Mouse (Mus musculus) MEL (cell line): Measurements from ENCODE around the gene Tmem108. TPM values are rescaled to one million over a fixed set of nuclear protein-coding genes. Genes with fewer than 3 reads are reported as not detected.

Experiments used
- DNase-seq: peaks from one replicate; pipeline ENCODE4 v3.0.0; 2011; ENCODE audit warnings: low read depth, low spot score
- H3K27ac ChIP-seq: 2 replicates; pipeline ENCODE4 v1.5.1; 2012; ENCODE audit warnings: low read depth, mild to moderate bottlenecking, control low read depth, low read length, moderate library complexity; ENCODE audit not compliant: control insufficient read depth
- H3K27me3 ChIP-seq, 2 experiments: fragments of 150-350 bp in 1 of 2; sonication (generic) in 1 of 2; 2 replicates each; pipeline ENCODE4 v1.6.1; 2012; ENCODE audit warnings: low read length in 2 of 2, mild to moderate bottlenecking in 2 of 2, improper control_type of control experiment in 1 of 2, moderate library complexity in 1 of 2; ENCODE audit not compliant: insufficient read depth in 2 of 2, control insufficient read depth in 1 of 2
- H3K36me3 ChIP-seq, 2 experiments: 2 replicates each; pipeline ENCODE4 v1.6.1; 2012 to 2014; ENCODE audit warnings: low read length in 2 of 2, improper control_type of control experiment in 1 of 2, inconsistent platforms in 1 of 2, mild to moderate bottlenecking in 1 of 2; ENCODE audit not compliant: insufficient read depth in 2 of 2, control insufficient read depth in 1 of 2
- H3K4me1 ChIP-seq, 2 experiments: fragments of 150-350 bp in 1 of 2; sonication (generic) in 1 of 2; 2 replicates each; pipeline ENCODE4 v1.6.1; 2012; ENCODE audit warnings: low read length in 2 of 2, improper control_type of control experiment in 1 of 2, mild to moderate bottlenecking in 1 of 2; ENCODE audit not compliant: insufficient read depth in 2 of 2, control insufficient read depth in 1 of 2
- H3K4me3 ChIP-seq, 2 experiments: fragments of 150-350 bp in 1 of 2; sonication (generic) in 1 of 2; 2 replicates each; pipeline ENCODE4 v1.5.1; 2012; ENCODE audit warnings: low read depth in 2 of 2, low read length in 2 of 2, mild to moderate bottlenecking in 2 of 2, moderate library complexity in 2 of 2, control low read depth in 1 of 2, improper control_type of control experiment in 1 of 2; ENCODE audit not compliant: control insufficient read depth in 1 of 2, insufficient read depth in 1 of 2
- H3K79me2 ChIP-seq: 2 replicates; pipeline ENCODE4 v1.6.1; 2012; ENCODE audit warnings: mild to moderate bottlenecking, low read length, moderate library complexity; ENCODE audit not compliant: control insufficient read depth, poor library complexity, insufficient read depth
- H3K9ac ChIP-seq: 2 replicates; pipeline ENCODE4 v1.6.1; 2012; ENCODE audit warnings: low read depth, mild to moderate bottlenecking, control low read depth, low read length, moderate library complexity; ENCODE audit not compliant: control insufficient read depth, poor library complexity, severe bottlenecking
- H3K9me3 ChIP-seq: fragments of 150-350 bp; sonication (generic); replicated peaks from 2 replicates; pipeline ENCODE4 v1.6.1; 2012; ENCODE audit warnings: mild to moderate bottlenecking, low read length, improper control_type of control experiment, moderate library complexity; ENCODE audit not compliant: insufficient read depth
- CHD1 ChIP-seq: IDR thresholded peaks from 2 replicates; pipeline ENCODE4 v1.6.1; 2012; ENCODE audit warnings: low read depth, mild to moderate bottlenecking, inconsistent platforms, low read length, improper control_type of control experiment
- CTCF ChIP-seq, 3 experiments: IDR thresholded peaks in 2 of 3; conservative IDR thresholded peaks in 1 of 3; 2 replicates each; pipeline ENCODE4 v1.5.1; 2011 to 2012; ENCODE audit warnings: low read length in 3 of 3, low read depth in 2 of 3, mild to moderate bottlenecking in 2 of 3, improper control_type of control experiment in 1 of 3, inconsistent platforms in 1 of 3, mixed read lengths in 1 of 3, moderate library complexity in 1 of 3; ENCODE audit not compliant: control insufficient read depth in 1 of 3, insufficient read depth in 1 of 3, poor library complexity in 1 of 3, severe bottlenecking in 1 of 3
- E2F4 ChIP-seq: IDR thresholded peaks from 2 replicates; pipeline ENCODE4 v1.6.1; 2011; ENCODE audit warnings: low read depth, low read length, improper control_type of control experiment, borderline replicate concordance
- ELF1 ChIP-seq: IDR thresholded peaks from 2 replicates; pipeline ENCODE4 v1.6.1; 2014; ENCODE audit warnings: low read depth, mild to moderate bottlenecking, inconsistent platforms, low read length, improper control_type of control experiment, moderate library complexity
- EP300 ChIP-seq, 2 experiments: IDR thresholded peaks; 2 replicates each; pipeline ENCODE4 v1.6.1; 2011; ENCODE audit warnings: improper control_type of control experiment in 2 of 2, low read length in 2 of 2, low read depth in 1 of 2, mild to moderate bottlenecking in 1 of 2
- GABPA ChIP-seq: IDR thresholded peaks from 2 replicates; pipeline ENCODE4 v1.6.1; 2012; ENCODE audit warnings: low read depth, mild to moderate bottlenecking, inconsistent platforms, low read length, improper control_type of control experiment, moderate library complexity
- JUND ChIP-seq: IDR thresholded peaks from 2 replicates; pipeline ENCODE4 v1.6.1; 2011; ENCODE audit warnings: low read depth, mild to moderate bottlenecking, improper control_type of control experiment, low read length
- KAT2A ChIP-seq: conservative IDR thresholded peaks from 2 replicates; pipeline ENCODE4 v1.6.1; 2012; ENCODE audit warnings: low read depth, low read length, improper control_type of control experiment, inconsistent platforms
- MAX ChIP-seq: IDR thresholded peaks from 2 replicates; pipeline ENCODE4 v1.6.1; 2011; ENCODE audit warnings: low read length, improper control_type of control experiment
- MEF2A ChIP-seq: IDR thresholded peaks from 2 replicates; pipeline ENCODE4 v1.6.1; 2014; ENCODE audit warnings: low read depth, mild to moderate bottlenecking, inconsistent platforms, low read length, improper control_type of control experiment; ENCODE audit not compliant: poor library complexity, insufficient replicate concordance, severe bottlenecking; ENCODE audit errors: extremely low read depth
- MXI1 ChIP-seq: IDR thresholded peaks from 2 replicates; pipeline ENCODE4 v1.6.1; 2011; ENCODE audit warnings: mild to moderate bottlenecking, low read depth, low read length, improper control_type of control experiment
- MYC ChIP-seq: IDR thresholded peaks from 2 replicates; pipeline ENCODE4 v1.6.1; 2011; ENCODE audit warnings: low read depth, mild to moderate bottlenecking, low read length, improper control_type of control experiment, moderate library complexity
- NELFE ChIP-seq: IDR thresholded peaks from 2 replicates; pipeline ENCODE4 v1.6.1; 2011; ENCODE audit warnings: low read depth, low read length, improper control_type of control experiment
- NRF1 ChIP-seq: IDR thresholded peaks from 2 replicates; pipeline ENCODE4 v1.6.1; 2014; ENCODE audit warnings: low read depth, mild to moderate bottlenecking, inconsistent platforms, low read length, improper control_type of control experiment, moderate library complexity; ENCODE audit not compliant: poor library complexity, insufficient read depth, severe bottlenecking
- RAD21 ChIP-seq: IDR thresholded peaks from 2 replicates; pipeline ENCODE4 v1.6.1; 2011; ENCODE audit warnings: mild to moderate bottlenecking, low read depth, low read length, improper control_type of control experiment
- TBP ChIP-seq: IDR thresholded peaks from 2 replicates; pipeline ENCODE4 v1.8.0; 2011; ENCODE audit warnings: low read depth, low read length, improper control_type of control experiment
- TCF12 ChIP-seq: IDR thresholded peaks from 2 replicates; pipeline ENCODE4 v1.6.1; 2014; ENCODE audit warnings: low read depth, mild to moderate bottlenecking, inconsistent platforms, low read length, improper control_type of control experiment, moderate library complexity
- USF1 ChIP-seq: IDR thresholded peaks from 2 replicates; pipeline ENCODE4 v1.6.1; 2014; ENCODE audit warnings: low read depth, mild to moderate bottlenecking, inconsistent platforms, low read length, improper control_type of control experiment, moderate library complexity
- ZC3H11A ChIP-seq: IDR thresholded peaks from 2 replicates; pipeline ENCODE4 v1.6.1; 2012; ENCODE audit warnings: low read depth, mild to moderate bottlenecking, inconsistent platforms, low read length, improper control_type of control experiment
- ZNF384 ChIP-seq: IDR thresholded peaks from 2 replicates; pipeline ENCODE4 v1.6.1; 2012; ENCODE audit warnings: low read depth, mild to moderate bottlenecking, inconsistent platforms, low read length, improper control_type of control experiment
- polyA plus RNA-seq, 2 experiments: library from polyadenylated mRNA; stranded (reverse) in 1 of 2; unstranded in 1 of 2; fragments of >175 nt in 1 of 2; fragments of >200 nt in 1 of 2; gene quantifications; 2 replicates each; pipeline versions ENCODE4 v1.2.1 to v1.2.4; 2012; ENCODE audit warnings: low replicate concordance in 2 of 2, low read depth in 1 of 2; ENCODE audit not compliant: insufficient read length in 2 of 2, insufficient read depth in 1 of 2, missing spikeins in 1 of 2
- total RNA-seq: library from RNA; depleted of rRNA; stranded (reverse); fragments of 300-350 nt; gene quantifications from 2 replicates; pipeline ENCODE4 v1.2.3, GENCODE M21; 2012

Gene Tmem108
- total and polyA plus RNA-seq, 3 experiments = not detected

GRCm38 (mm10) chr9:103468911-103469310, 292.7 kb downstream of the Tmem108 start:
- H3K4me1 ChIP-seq = no peaks in the 10 kb centered on the region
- no peak overlapping the region for H3K4me3 ChIP-seq
- no peaks in the 10 kb centered on the region for H3K27me3 ChIP-seq
- H3K36me3 ChIP-seq = no peaks in the 10 kb centered on the region
- no peak for TF ChIP-seq MAX
- TF ChIP-seq RAD21 = no peak
- TF ChIP-seq EP300 (IDR thresholded peaks at IDR 0.05; ENCODE audit: low read depth in 1 of 2, low read length in 2 of 2) = no peak
- TF ChIP-seq NELFE = no peak
- no peak for TF ChIP-seq CTCF (IDR thresholded peaks at IDR 0.05 in 2 of 3, conservative IDR thresholded peaks at IDR 0.05 in 1 of 3; ENCODE audit: control insufficient read depth in 1 of 3, insufficient read depth in 1 of 3, low read depth in 2 of 3, low read length in 3 of 3, poor library complexity in 1 of 3, severe bottlenecking in 1 of 3)
- TF ChIP-seq TCF12 = no peak
- TF ChIP-seq ZNF384 = no peak
- no peak for TF ChIP-seq MEF2A
- TF ChIP-seq USF1 = no peak
- TF ChIP-seq KAT2A = no peak
- TF ChIP-seq MXI1 = no peak
- no peak for TF ChIP-seq CHD1
- TF ChIP-seq MYC = no peak
- no peak for TF ChIP-seq JUND
- no peak for TF ChIP-seq E2F4
- no peak for TF ChIP-seq NRF1
- no peak for TF ChIP-seq TBP
- no peak for TF ChIP-seq ZC3H11A
- TF ChIP-seq GABPA = no peak
- TF ChIP-seq ELF1 = no peak
- TF ChIP-seq, all 39 proteins: peak for 0
- no peaks in the 10 kb centered on the region for H3K9me3 ChIP-seq
- no peak overlapping the region for H3K27ac ChIP-seq
- H3K79me2 ChIP-seq = no peaks in the 10 kb centered on the region
- DNase-seq = no peak
- H3K9ac ChIP-seq = no peak overlapping the region

GRCm38 (mm10) chr9:103465711-103466220, 295.9 kb downstream of the Tmem108 start:
- Histone ChIP-seq H3K9ac (no peak overlapping the region), H3K9me3 (no peaks in the 10 kb centered on the region), H3K79me2 (no peaks in the 10 kb centered on the region), H3K4me3 (no peak overlapping the region), H3K27ac (no peak overlapping the region), H3K4me1 (no peaks in the 10 kb centered on the region), H3K27me3 (no peaks in the 10 kb centered on the region), H3K36me3 (no peaks in the 10 kb centered on the region)
- TF ChIP-seq RAD21 (no peak), ZC3H11A (no peak), EP300 (IDR thresholded peaks at IDR 0.05; ENCODE audit: low read depth in 1 of 2, low read length in 2 of 2) (no peak)
- no peak for DNase-seq
